Mouse (Mus musculus) embryonic facial prominence, embryonic 10.5 days (tissue): ENCODE data around the gene Cldn13. TPM values are rescaled to one million over a fixed set of nuclear protein-coding genes. Genes with fewer than 3 reads are reported as not detected.

ENCODE experiments used
- DNase-seq: peaks from one replicate; pipeline ENCODE4 v3.0.0-alpha.2; 2017; ENCODE audit warnings: low spot score
- H3K27ac ChIP-seq: fragments of 300-500 bp; sonication (generic); replicated peaks from 2 replicates; pipeline ENCODE4 v1.5.1; 2016; ENCODE audit warnings: mild to moderate bottlenecking
- H3K27me3 ChIP-seq: fragments of 300-500 bp; sonication (generic); replicated peaks from 2 replicates; pipeline ENCODE4 v1.6.1; 2016; ENCODE audit warnings: low read depth, mild to moderate bottlenecking; ENCODE audit not compliant: poor library complexity, severe bottlenecking
- H3K36me3 ChIP-seq: fragments of 300-500 bp; sonication (generic); replicated peaks from 2 replicates; pipeline ENCODE4 v1.6.1; 2016; ENCODE audit warnings: mild to moderate bottlenecking, moderate library complexity
- H3K4me1 ChIP-seq: fragments of 300-500 bp; sonication (generic); 2 replicates; pipeline ENCODE4 v1.6.1; 2016
- H3K4me3 ChIP-seq: fragments of 300-500 bp; sonication (generic); 2 replicates; pipeline ENCODE4 v1.5.1; 2016; ENCODE audit warnings: mild to moderate bottlenecking, moderate library complexity
- H3K9me3 ChIP-seq: fragments of 300-500 bp; sonication (generic); 2 replicates; pipeline ENCODE4 v1.6.1; 2016; ENCODE audit warnings: mild to moderate bottlenecking
- WGBS: fragments of 180-500 bp; shearing (Covaris S2); methylation state at CpG from one replicate; pipeline ENCODE4 v1.1.7; 2016; 5-methylcytosine and 5-hydroxymethylcytosine counted together
- polyA plus RNA-seq: library from polyadenylated mRNA; unstranded; fragments of >200 nt; fragmentation: Nextera tagmentation; extraction: Ambion mirVana; gene quantifications from 2 replicates; pipeline ENCODE4 v1.2.1, GENCODE M21; 2016

Gene Cldn13
- polyA plus RNA-seq, 1 experiment from 2014 or later, result 2.8 TPM

- Histone ChIP-seq H3K4me3 (peak within 1 kb of the TSS; percentile 78), H3K27me3 (no peaks in the 10 kb centered on the region; the same call in 1 of the 2 replicates), H3K9me3 (no peaks in the 10 kb centered on the region), H3K4me1 (peaks cover 10% of the 10 kb centered on the region), H3K27ac (peak within 1 kb of the TSS; percentile 89), H3K36me3 (peaks cover 22% of the 10 kb centered on the region)
- peak; percentile 93 for DNase-seq
- under 1% methylated on average over 41 of the region's 41 CpGs for WGBS
Observed at GRCm38 (mm10) chr5:134932179-134932902, 17.0 kb upstream of the Cldn13 start, which contains the start of gene Mettl27. Mettl27 (plus strand) TSS chr5:134932368.

DNA sequence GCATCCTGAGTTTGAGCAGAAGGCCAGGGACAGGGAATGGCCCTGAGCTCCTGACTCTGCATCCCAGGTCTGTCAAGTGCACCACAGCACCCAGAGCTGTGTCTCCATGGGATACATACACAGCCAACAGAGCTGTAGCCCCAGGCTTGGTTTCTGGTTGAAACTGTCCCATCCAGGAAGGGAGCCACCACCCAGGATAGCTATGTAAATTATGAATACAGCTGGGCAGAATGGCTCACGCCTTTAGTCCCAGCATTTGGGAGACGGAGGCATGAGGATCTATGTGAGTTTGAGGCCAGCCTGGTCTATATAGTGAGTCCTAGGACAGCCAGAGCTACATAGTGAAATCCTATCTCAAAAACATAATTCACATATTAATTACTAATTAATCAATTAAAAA, 14.7 kb upstream of the Cldn13 start:
- 87% methylated on average over 2 of the region's 2 CpGs for WGBS
- Histone ChIP-seq H3K4me1 (peaks cover 10% of the 10 kb centered on the region), H3K27me3 (no peaks in the 10 kb centered on the region; the same call in 1 of the 2 replicates), H3K36me3 (peaks cover 14% of the 10 kb centered on the region), H3K9me3 (no peaks in the 10 kb centered on the region), H3K4me3 (no peak overlapping the region), H3K27ac (no peak overlapping the region)
- no peak for DNase-seq

DNA sequence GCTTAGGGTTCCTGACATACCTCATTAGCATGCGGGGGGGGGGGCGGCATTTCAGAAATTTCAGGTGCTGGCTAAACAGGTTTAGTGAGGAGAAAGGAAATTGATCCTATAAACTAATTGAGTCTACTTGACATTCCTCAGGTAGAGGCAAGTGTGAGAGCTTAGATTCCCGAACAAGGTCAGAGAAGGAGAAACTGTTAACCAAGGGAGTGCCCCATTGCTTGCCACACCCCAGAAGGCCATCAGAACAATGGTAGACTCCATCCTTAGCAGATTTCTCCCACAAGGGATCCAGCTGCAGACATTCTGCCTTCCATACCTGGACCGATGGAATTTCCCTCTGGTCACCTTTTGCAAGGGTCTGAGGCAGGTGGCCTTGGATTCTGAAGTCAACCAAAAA, 11.4 kb upstream of the Cldn13 start:
- Histone ChIP-seq H3K27ac (no peak overlapping the region), H3K27me3 (no peaks in the 10 kb centered on the region; the same call in 1 of the 2 replicates), H3K9me3 (no peaks in the 10 kb centered on the region), H3K36me3 (no peaks in the 10 kb centered on the region), H3K4me3 (no peak overlapping the region), H3K4me1 (peaks cover 2% of the 10 kb centered on the region; the same call in 1 of the 2 replicates)
- WGBS, result 80% methylated on average over 4 of the region's 4 CpGs
- DNase-seq, result no peak

DNA sequence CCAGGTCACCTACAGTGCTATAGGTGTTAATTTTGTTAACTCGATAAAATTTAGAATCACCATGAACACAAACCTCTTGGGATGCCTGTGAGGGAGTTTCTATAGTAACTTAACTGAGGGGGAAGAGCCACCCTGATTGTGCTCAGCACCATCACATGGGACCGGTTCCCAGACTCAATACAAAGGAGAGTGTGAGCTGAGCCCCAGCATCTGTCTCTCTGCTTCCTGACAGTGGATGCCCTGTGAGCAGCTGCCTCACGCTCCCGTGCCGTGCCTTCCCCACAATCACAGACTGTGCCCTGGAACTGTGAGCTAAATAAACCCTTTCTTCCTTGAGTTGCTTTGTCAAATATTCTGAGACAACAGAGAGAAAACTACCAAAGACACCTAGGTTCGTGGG, 7.8 kb upstream of the Cldn13 start:
- Histone ChIP-seq H3K4me3 (no peak overlapping the region), H3K27ac (no peak overlapping the region), H3K4me1 (no peaks in the 10 kb centered on the region), H3K27me3 (no peaks in the 10 kb centered on the region), H3K9me3 (no peaks in the 10 kb centered on the region), H3K36me3 (no peaks in the 10 kb centered on the region)
- DNase-seq, result no peak
- 77% methylated on average over 6 of the region's 6 CpGs for WGBS

- no peaks in the 10 kb centered on the region for H3K36me3 ChIP-seq
- no peaks in the 10 kb centered on the region for H3K9me3 ChIP-seq
- no peaks in the 10 kb centered on the region for H3K4me1 ChIP-seq
- no peak overlapping the region for H3K27ac ChIP-seq
- WGBS, result 93% methylated on average over 8 of the region's 8 CpGs
- no peak for DNase-seq
- no peak overlapping the region for H3K4me3 ChIP-seq
- H3K27me3 ChIP-seq, result no peaks in the 10 kb centered on the region
Observed at GRCm38 (mm10) chr5:134921106-134921505, 5.8 kb upstream of the Cldn13 start.

DNA sequence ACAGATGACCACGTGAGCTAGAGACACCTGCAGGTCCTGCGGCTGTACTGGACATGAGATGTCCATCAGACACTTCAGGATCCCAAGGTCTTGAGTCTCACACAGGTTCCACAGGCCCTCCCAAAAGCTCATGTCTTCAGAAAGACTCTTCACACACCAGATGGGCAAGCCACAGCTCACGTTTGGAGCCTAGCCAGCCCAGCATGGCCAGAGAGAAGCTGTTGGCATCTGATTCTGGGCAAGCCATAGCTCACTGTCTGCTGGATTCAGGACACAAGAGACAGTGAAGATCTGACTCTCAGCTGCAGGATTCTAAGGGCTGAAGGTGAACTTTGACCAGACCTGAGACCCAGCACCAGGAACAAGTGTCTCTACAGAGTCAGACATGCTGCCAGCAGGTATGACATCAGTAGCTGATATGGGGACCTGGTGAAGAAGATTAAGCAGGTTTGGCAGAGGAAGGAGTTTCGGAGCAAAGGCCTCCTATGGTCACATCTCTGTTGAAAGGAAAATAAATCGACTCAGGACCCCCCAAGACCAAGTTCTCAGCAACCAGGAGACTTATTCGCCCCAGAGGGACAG, 4.9 kb upstream of the Cldn13 start:
- H3K27ac ChIP-seq, result no peak overlapping the region
- 78% methylated on average over 6 of the region's 6 CpGs for WGBS
- DNase-seq, result no peak
- no peaks in the 10 kb centered on the region for H3K9me3 ChIP-seq
- H3K4me1 ChIP-seq, result no peaks in the 10 kb centered on the region
- H3K4me3 ChIP-seq, result no peak overlapping the region
- H3K27me3 ChIP-seq, result no peaks in the 10 kb centered on the region
- no peaks in the 10 kb centered on the region for H3K36me3 ChIP-seq

GRCm38 (mm10) chr5:134919097-134919496, 3.8 kb upstream of the Cldn13 start:
- Histone ChIP-seq H3K9me3 (no peaks in the 10 kb centered on the region), H3K4me3 (no peak overlapping the region), H3K4me1 (no peaks in the 10 kb centered on the region), H3K27me3 (no peaks in the 10 kb centered on the region), H3K27ac (no peak overlapping the region), H3K36me3 (no peaks in the 10 kb centered on the region)
- WGBS, result 92% methylated on average over 3 of the region's 3 CpGs
- DNase-seq, result no peak

DNA sequence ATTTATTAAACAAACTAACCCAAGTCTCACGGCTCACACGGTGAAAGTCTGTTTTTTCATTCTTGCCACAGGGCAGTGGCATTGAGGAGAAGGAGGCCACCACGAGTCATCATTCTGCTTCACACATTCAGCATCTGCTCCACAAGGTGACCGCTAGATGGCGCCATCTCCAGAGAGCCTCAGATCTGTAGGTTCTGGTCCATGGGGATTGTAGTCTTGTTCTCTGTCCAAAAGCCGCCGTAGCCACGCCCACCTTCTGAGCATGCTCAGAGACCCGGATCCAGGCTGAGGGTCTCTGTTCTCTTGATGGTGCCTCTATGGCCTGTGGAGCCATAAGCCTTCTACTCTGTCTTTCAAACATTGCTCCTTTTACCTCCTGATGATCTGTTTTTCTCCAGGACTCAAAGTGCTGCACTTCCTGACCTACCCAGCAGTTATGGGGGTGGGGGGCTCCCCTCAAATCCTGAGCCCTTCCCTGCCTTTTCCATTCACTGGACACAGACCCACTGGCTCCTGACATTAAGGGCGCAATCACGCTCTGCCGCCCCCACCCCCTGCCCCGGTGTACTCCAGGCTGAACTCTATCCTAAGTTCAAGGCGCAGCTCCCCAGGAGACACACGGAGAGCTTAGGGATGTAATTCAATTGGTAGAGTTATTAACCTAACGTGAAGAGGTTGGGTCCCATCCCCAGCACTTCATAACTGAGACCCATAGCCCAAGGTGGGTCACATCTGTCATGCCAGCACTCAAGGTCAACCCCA, 2.9 kb upstream of the Cldn13 start:
- peak; percentile 63 for DNase-seq
- H3K4me1 ChIP-seq, result no peaks in the 10 kb centered on the region
- no peaks in the 10 kb centered on the region for H3K9me3 ChIP-seq
- no peak overlapping the region for H3K4me3 ChIP-seq
- H3K27me3 ChIP-seq, result no peaks in the 10 kb centered on the region
- 48% methylated on average over 16 of the region's 16 CpGs for WGBS
- H3K27ac ChIP-seq, result no peak overlapping the region
- no peaks in the 10 kb centered on the region for H3K36me3 ChIP-seq

GRCm38 (mm10) chr5:134914510-134914909, 816 bp downstream of the Cldn13 start:
- 83% methylated on average over 8 of the region's 8 CpGs for WGBS
- H3K36me3 ChIP-seq, result no peaks in the 10 kb centered on the region
- no peaks in the 10 kb centered on the region for H3K4me1 ChIP-seq
- DNase-seq, result no peak
- H3K27me3 ChIP-seq, result no peaks in the 10 kb centered on the region
- H3K9me3 ChIP-seq, result no peaks in the 10 kb centered on the region
- peak overlapping the region; percentile 23; the same call in 1 of the 2 replicates for H3K4me3 ChIP-seq
- peak overlapping the region; percentile 48 for H3K27ac ChIP-seq

- no peak overlapping the region for H3K4me3 ChIP-seq
- H3K36me3 ChIP-seq, result no peaks in the 10 kb centered on the region
- 89% methylated on average over 4 of the region's 4 CpGs for WGBS
- H3K27me3 ChIP-seq, result no peaks in the 10 kb centered on the region
- no peak for DNase-seq
- H3K4me1 ChIP-seq, result no peaks in the 10 kb centered on the region
- no peak overlapping the region for H3K27ac ChIP-seq
- no peaks in the 10 kb centered on the region for H3K9me3 ChIP-seq
Observed at GRCm38 (mm10) chr5:134913753-134914152, 1.6 kb downstream of the Cldn13 start.

DNA sequence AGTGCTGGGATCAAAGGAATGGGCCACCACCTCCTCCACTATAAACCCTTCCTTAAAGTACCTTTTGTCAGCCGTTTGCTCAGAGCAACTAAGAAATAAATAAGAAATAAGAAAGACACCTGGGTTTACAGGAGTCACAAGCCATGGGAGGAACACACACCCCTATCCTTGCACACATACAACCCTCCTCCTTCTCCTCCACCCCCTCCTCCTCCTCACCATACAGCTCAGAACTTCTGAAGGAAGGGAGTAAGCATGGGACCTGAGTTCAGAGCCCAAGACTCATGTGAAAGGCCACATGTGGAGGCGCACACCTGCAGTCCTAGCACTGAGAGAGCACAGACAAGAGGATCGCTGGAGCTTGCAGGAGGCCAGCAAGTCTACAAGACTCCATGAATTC, 2.0 kb downstream of the Cldn13 start:
- DNase-seq, result no peak
- WGBS, result 81% methylated on average over 3 of the region's 3 CpGs
- no peaks in the 10 kb centered on the region for H3K27me3 ChIP-seq
- no peaks in the 10 kb centered on the region for H3K9me3 ChIP-seq
- H3K27ac ChIP-seq, result no peak overlapping the region
- no peaks in the 10 kb centered on the region for H3K36me3 ChIP-seq
- H3K4me1 ChIP-seq, result no peaks in the 10 kb centered on the region
- H3K4me3 ChIP-seq, result no peak overlapping the region

- peaks cover 5% of the 10 kb centered on the region; the same call in 1 of the 2 replicates for H3K4me1 ChIP-seq
- H3K27me3 ChIP-seq, result no peaks in the 10 kb centered on the region
- WGBS, result 88% methylated on average over 2 of the region's 2 CpGs
- no peak for DNase-seq
- no peak overlapping the region for H3K4me3 ChIP-seq
- H3K36me3 ChIP-seq, result no peaks in the 10 kb centered on the region
- H3K27ac ChIP-seq, result no peak overlapping the region
- H3K9me3 ChIP-seq, result no peaks in the 10 kb centered on the region
Observed at GRCm38 (mm10) chr5:134911901-134912300, 3.4 kb downstream of the Cldn13 start.
